Mouse (Mus musculus): ENCODE results near the gene Spcs1.

- TF ChIP-seq CTCF (IDR thresholded peaks at IDR 0.05), result no peak
- TF ChIP-seq POLR2A (IDR thresholded peaks at IDR 0.05; ENCODE audit: insufficient read depth, low read depth, low read length), result no peak
- no peak for TF ChIP-seq EP300 (IDR thresholded peaks at IDR 0.05; ENCODE audit: insufficient read depth, low read depth, low read length)
Measured at GRCm38 (mm10) chr14:30958517-30958916, 43.0 kb downstream of the Spcs1 start.
